Mouse (Mus musculus) kidney, postnatal 0 days (tissue): Measurements from ENCODE around the gene Ppp1r14a. TPM values are rescaled to one million over a fixed set of nuclear protein-coding genes. Genes with fewer than 3 reads are reported as not detected.

Source experiments
- ATAC-seq: fragments of 200-750 bp; cut with Nextera tagmentation; replicated peaks from 2 replicates; pipeline ENCODE4 v1.8.0; 2017; ENCODE audit warnings: low read depth, moderate number of reproducible peaks, moderate TSS enrichment, moderate library complexity; ENCODE audit not compliant: low FRiP score
- DNase-seq: peaks from one replicate; pipeline ENCODE4 v3.0.0-alpha.2; 2016; ENCODE audit warnings: low spot score
- H3K27ac ChIP-seq: fragments of 300-500 bp; sonication (generic); 2 replicates; pipeline ENCODE4 v1.5.1; 2014; ENCODE audit warnings: mild to moderate bottlenecking
- H3K27me3 ChIP-seq: fragments of 300-500 bp; sonication (generic); 2 replicates; pipeline ENCODE4 v1.6.1; 2014; ENCODE audit warnings: low read length, mixed read lengths; ENCODE audit not compliant: insufficient read depth
- H3K36me3 ChIP-seq: fragments of 300-500 bp; sonication (generic); 2 replicates; pipeline ENCODE4 v1.6.1; 2014; ENCODE audit warnings: low read length, mixed read lengths; ENCODE audit not compliant: insufficient read depth
- H3K4me1 ChIP-seq: fragments of 300-500 bp; sonication (generic); replicated peaks from 2 replicates; pipeline ENCODE4 v1.6.1; 2014; ENCODE audit warnings: antibody characterized with exemption, low read length, mixed read lengths; ENCODE audit not compliant: insufficient read depth
- H3K4me2 ChIP-seq: fragments of 300-500 bp; sonication (generic); 2 replicates; pipeline ENCODE4 v1.6.1; 2014; ENCODE audit warnings: mild to moderate bottlenecking, low read length, moderate library complexity, mixed read lengths
- H3K4me3 ChIP-seq: fragments of 300-500 bp; sonication (generic); replicated peaks from 2 replicates; pipeline ENCODE4 v1.5.1; 2014; ENCODE audit warnings: low read depth, low read length
- H3K9ac ChIP-seq: fragments of 300-500 bp; sonication (generic); 2 replicates; pipeline ENCODE4 v1.6.1; 2014; ENCODE audit warnings: low read depth, low read length
- H3K9me3 ChIP-seq: fragments of 300-500 bp; sonication (generic); replicated peaks from 2 replicates; pipeline ENCODE4 v1.6.1; 2016; ENCODE audit warnings: low read length, inconsistent platforms, mixed read lengths
- CTCF ChIP-seq: IDR thresholded peaks from 2 replicates; pipeline ENCODE4 v1.5.1; 2016; ENCODE audit warnings: antibody characterized with exemption, low read depth, mild to moderate bottlenecking, moderate library complexity
- WGBS: fragments of 180-500 bp; shearing (Covaris S2); extraction: QIAGEN DNeasy Blood & Tissue Kit; methylation state at CpG from one replicate; pipeline ENCODE4 v1.1.7; 2014; 5-methylcytosine and 5-hydroxymethylcytosine counted together
- polyA plus RNA-seq: library from polyadenylated mRNA; unstranded; fragments of >200 nt; fragmentation: Nextera tagmentation; extraction: Ambion mirVana; gene quantifications from 2 replicates; pipeline ENCODE4 v1.2.1, GENCODE M21; 2015

The Ppp1r14a gene
- polyA plus RNA-seq, 1 experiment from 2014 or later, result 25.0 TPM

- ATAC-seq (no peak), DNase-seq (no peak)
- WGBS, result 77% methylated on average over 22 of the region's 24 CpGs
- Histone ChIP-seq H3K4me2 (no peak overlapping the region), H3K4me1 (peaks cover 18% of the 10 kb centered on the region), H3K9me3 (no peaks in the 10 kb centered on the region), H3K9ac (no peak overlapping the region), H3K27ac (no peak overlapping the region), H3K4me3 (no peak overlapping the region), H3K36me3 (no peaks in the 10 kb centered on the region), H3K27me3 (no peaks in the 10 kb centered on the region)
- TF ChIP-seq CTCF, result no peak
These were observed 6.9 kb downstream of the Ppp1r14a start for GRCm38 (mm10) chr7:29295861-29296647.

GRCm38 (mm10) chr7:29296998-29297397 is 7.9 kb downstream of the Ppp1r14a start:
- peak; percentile 55 for ATAC-seq
- DNase-seq, result peak; percentile 91
- Histone ChIP-seq H3K4me2 (no peak overlapping the region), H3K4me3 (no peak overlapping the region), H3K36me3 (no peaks in the 10 kb centered on the region), H3K4me1 (peaks cover 14% of the 10 kb centered on the region), H3K27ac (no peak overlapping the region), H3K9ac (no peak overlapping the region), H3K9me3 (no peaks in the 10 kb centered on the region), H3K27me3 (no peaks in the 10 kb centered on the region)
- peak; percentile 84 for TF ChIP-seq CTCF
- 14% methylated on average over 10 of the region's 10 CpGs for WGBS

GRCm38 (mm10) chr7:29301127-29301566 is 12.0 kb downstream of the Ppp1r14a start:
- no peak overlapping the region for H3K4me2 ChIP-seq
- H3K36me3 ChIP-seq, result no peaks in the 10 kb centered on the region
- peak; percentile 80 for DNase-seq
- no peaks in the 10 kb centered on the region for H3K9me3 ChIP-seq
- ATAC-seq, result no peak
- peaks cover 20% of the 10 kb centered on the region for H3K27me3 ChIP-seq
- H3K9ac ChIP-seq, result no peak overlapping the region
- peak; percentile 77 for TF ChIP-seq CTCF
- 2% methylated on average over 7 of the region's 7 CpGs for WGBS
- no peak overlapping the region for H3K4me3 ChIP-seq
- H3K27ac ChIP-seq, result no peak overlapping the region
- H3K4me1 ChIP-seq, result peaks cover 16% of the 10 kb centered on the region; the same call in 1 of the 2 replicates

GRCm38 (mm10) chr7:29302641-29303040 is 13.5 kb downstream of the Ppp1r14a start:
- ATAC-seq, result no peak
- H3K27me3 ChIP-seq, result peaks cover 22% of the 10 kb centered on the region
- 77% methylated on average over 7 of the region's 7 CpGs for WGBS
- H3K9ac ChIP-seq, result no peak overlapping the region
- no peak overlapping the region for H3K4me3 ChIP-seq
- no peak overlapping the region for H3K27ac ChIP-seq
- H3K9me3 ChIP-seq, result no peaks in the 10 kb centered on the region
- no peak for DNase-seq
- H3K36me3 ChIP-seq, result no peaks in the 10 kb centered on the region
- H3K4me2 ChIP-seq, result no peak overlapping the region
- no peak for TF ChIP-seq CTCF
- H3K4me1 ChIP-seq, result peaks cover 23% of the 10 kb centered on the region

- Histone ChIP-seq H3K27me3 (peaks cover 22% of the 10 kb centered on the region), H3K36me3 (no peaks in the 10 kb centered on the region), H3K4me2 (peak within 1 kb of the TSS; percentile 88), H3K9me3 (no peaks in the 10 kb centered on the region), H3K27ac (no peak within 1 kb of the TSS), H3K4me3 (peak within 1 kb of the TSS; percentile 46), H3K4me1 (peaks cover 27% of the 10 kb centered on the region), H3K9ac (peak within 1 kb of the TSS; percentile 47)
- WGBS, result under 1% methylated on average over 66 of the region's 67 CpGs
- DNase-seq, result peak; percentile 92
- ATAC-seq, result peak; percentile 74
- peak; percentile 4; the same call in 1 of the 2 replicates for TF ChIP-seq CTCF
These were observed 14.8 kb downstream of the Ppp1r14a start, which contains the start of gene Dpf1 for GRCm38 (mm10) chr7:29303738-29304462. TSS of gene Dpf1 (plus strand) at chr7:29303951.

GRCm38 (mm10) chr7:29304463-29305262 is 15.6 kb downstream of the Ppp1r14a start:
- no peak for TF ChIP-seq CTCF
- ATAC-seq (no peak), DNase-seq (no peak)
- Histone ChIP-seq H3K9me3 (no peaks in the 10 kb centered on the region), H3K27me3 (peaks cover 24% of the 10 kb centered on the region), H3K4me1 (peaks cover 27% of the 10 kb centered on the region), H3K27ac (no peak overlapping the region), H3K36me3 (no peaks in the 10 kb centered on the region), H3K4me3 (peak overlapping the region; percentile 46), H3K9ac (peak overlapping the region; percentile 47), H3K4me2 (peak overlapping the region; percentile 88)
- 2% methylated on average over 42 of the region's 48 CpGs for WGBS
